Mouse (Mus musculus): ENCODE measurements around the gene Zfp972.
"Not testable (repeated sequence)": the region's sequence is repeated elsewhere in the genome, so short reads cannot be mapped to it uniquely, and the experiment has no call there.

Zfp972 gene

GRCm38 (mm10) chr2:177925563-177926103, at the start of gene Zfp972:
Gene Zfp972 (minus strand): TSS chr2:177925613.
- peak; percentile 2 for DNase-seq (ENCODE audit: low spot score)

GRCm38 (mm10) chr2:177974814-177975213, 49.4 kb upstream of the Zfp972 start:
- not testable (repeated sequence) for DNase-seq (ENCODE audit: low spot score)

GRCm38 (mm10) chr2:177957145-177957544, 31.7 kb upstream of the Zfp972 start, which contains the start of gene Gm14326:
Gene Gm14326 (minus strand): TSS chr2:177957297.
- peak; percentile 63 for DNase-seq (ENCODE audit: low spot score)

GRCm38 (mm10) chr2:177956734-177957133, 31.3 kb upstream of the Zfp972 start:
- DNase-seq (ENCODE audit: low spot score) = peak; percentile 30

- not testable (repeated sequence) for DNase-seq (ENCODE audit: low spot score)
Observed at GRCm38 (mm10) chr2:177903276-177903675, 22.1 kb downstream of the Zfp972 start.

- not testable (repeated sequence) for DNase-seq (ENCODE audit: low spot score)
Observed at GRCm38 (mm10) chr2:177898171-177898570, 27.2 kb downstream of the Zfp972 start.

GRCm38 (mm10) chr2:177897046-177897578, 28.3 kb downstream of the Zfp972 start, which contains the start of gene Gm14327:
Gene Gm14327 (plus strand): TSS chr2:177897096.
- peak; percentile 5 for DNase-seq (ENCODE audit: low spot score)

- not testable (repeated sequence) for DNase-seq (ENCODE audit: low spot score)
Observed at GRCm38 (mm10) chr2:177887743-177888142, 37.7 kb downstream of the Zfp972 start.

GRCm38 (mm10) chr2:177862254-177862653, 63.2 kb downstream of the Zfp972 start:
- DNase-seq (ENCODE audit: low spot score) = not testable (repeated sequence)
